8 mouse cellular contexts compared by ENCODE assay signal in genomic region chr11:104441475-104442332, GRCm38 (mm10). TPM values are rescaled to one million over a fixed set of nuclear protein-coding genes. Genes with fewer than 3 reads are reported as not detected.
A peak's percentile ranks its signal among the peaks of the same experiment; 100 is the strongest.
DNase-seq lines count a peak whose midpoint lies in the region; ATAC-seq lines count a peak whose summit lies in the region.

No protein-coding gene starts in this region.

- H3K27ac ChIP-seq in hindbrain, embryonic 12.5 days: peak overlapping the region; percentile 100

- H3K4me3 ChIP-seq in hindbrain, embryonic 12.5 days: peak overlapping the region; percentile 81

- peaks cover 20% of the 10 kb centered on the region for H3K4me1 ChIP-seq in hindbrain, embryonic 12.5 days

- WGBS in hindbrain, embryonic 12.5 days: under 1% methylated on average over 59 of the region's 92 CpGs

- H3K4me2 ChIP-seq in hindbrain, embryonic 12.5 days (replicated peaks): peak overlapping the region; percentile 66

- peak; percentile 79 for DNase-seq in MN1 (ENCODE audit: low spot score)
- DNase-seq in cerebellum, postnatal 10 days: peak; percentile 83 to 85
- peak; percentile 72 for DNase-seq in frontal cortex, postnatal 10 days (ENCODE audit: low spot score in 2 of 2)
- peak; percentile 77 to 81 for DNase-seq in layer of hippocampus, postnatal 14 days (ENCODE audit: low spot score in 2 of 2)
- DNase-seq in lung, postnatal 10 days: peak; percentile 92
- peak; percentile 80 for DNase-seq in ovary, postnatal 36 days (ENCODE audit: low spot score)
- DNase-seq in thymus, postnatal 14 days: peak; percentile 75

- peak; percentile 61 for ATAC-seq in hindbrain, embryonic 12.5 days (ENCODE audit: low FRiP score)

- H3K27me3 ChIP-seq in hindbrain, embryonic 12.5 days: no peaks in the 10 kb centered on the region

- no peaks in the 10 kb centered on the region for H3K9me3 ChIP-seq in hindbrain, embryonic 12.5 days (replicated peaks)

- H3K9ac ChIP-seq in hindbrain, embryonic 12.5 days: peak overlapping the region; percentile 96

- H3K36me3 ChIP-seq in hindbrain, embryonic 12.5 days: no peaks in the 10 kb centered on the region

RNA-seq across cellular contexts. Expression of gene Kansl1, which starts 27.0 kb away (rescaled TPM):
- polyA plus RNA-seq in hindbrain, embryonic 12.5 days (2016; fragmentation: Nextera tagmentation; extraction: Ambion mirVana): 36.4 and 39.8 TPM in 2 replicates
- total RNA-seq in layer of hippocampus, postnatal 14 days (2021): 10 to 100 TPM; 59.5 to 63.1 TPM

Comparison
In these comparisons a context has a peak if more than half of its experiments do, and no peak if none do; other contexts are left out.
1. Peak in every context shown above with its lines: DNase-seq, ATAC-seq, H3K4me3 ChIP-seq and H3K27ac ChIP-seq.